Mouse (Mus musculus) adipocyte (in vitro differentiated cells): ENCODE data around the gene Hoxd12.

ENCODE experiments used
- DNase-seq: peaks from one replicate; pipeline ENCODE4 v3.0.0-alpha.2; 2016; ENCODE audit warnings: low spot score

The Hoxd12 gene

DNA sequence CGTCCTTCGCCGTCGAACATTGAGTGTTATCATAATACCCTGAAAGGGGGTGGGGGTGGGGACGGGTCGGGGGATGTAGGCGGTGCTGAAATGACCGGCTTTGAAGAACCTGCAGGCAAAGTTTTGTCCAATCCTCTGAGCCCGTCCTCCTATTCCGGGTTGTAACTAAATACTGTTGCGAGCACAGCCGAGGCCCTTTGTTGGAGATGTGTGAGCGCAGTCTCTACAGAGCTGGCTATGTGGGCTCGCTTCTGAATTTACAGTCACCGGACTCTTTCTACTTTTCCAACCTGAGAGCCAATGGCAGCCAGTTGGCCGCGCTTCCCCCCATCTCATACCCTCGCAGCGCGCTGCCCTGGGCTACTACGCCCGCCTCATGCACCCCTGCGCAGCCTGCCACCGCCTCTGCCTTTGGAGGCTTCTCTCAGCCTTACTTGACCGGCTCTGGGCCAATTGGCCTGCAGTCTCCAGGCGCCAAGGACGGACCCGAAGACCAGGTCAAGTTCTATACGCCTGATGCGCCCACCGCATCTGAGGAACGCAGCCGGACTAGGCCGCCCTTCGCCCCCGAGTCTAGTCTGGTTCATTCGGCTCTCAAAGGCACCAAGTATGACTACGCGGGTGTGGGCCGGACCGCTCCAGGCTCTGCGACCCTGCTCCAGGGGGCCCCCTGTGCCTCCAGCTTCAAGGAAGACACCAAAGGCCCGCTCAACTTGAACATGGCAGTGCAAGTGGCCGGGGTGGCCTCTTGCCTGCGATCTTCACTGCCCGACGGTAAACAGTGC, at the start of gene Hoxd12:
Gene Hoxd12, plus strand, starts transcription at position 133 of the 785 bp plus-strand sequence.
- no peak for DNase-seq

DNA sequence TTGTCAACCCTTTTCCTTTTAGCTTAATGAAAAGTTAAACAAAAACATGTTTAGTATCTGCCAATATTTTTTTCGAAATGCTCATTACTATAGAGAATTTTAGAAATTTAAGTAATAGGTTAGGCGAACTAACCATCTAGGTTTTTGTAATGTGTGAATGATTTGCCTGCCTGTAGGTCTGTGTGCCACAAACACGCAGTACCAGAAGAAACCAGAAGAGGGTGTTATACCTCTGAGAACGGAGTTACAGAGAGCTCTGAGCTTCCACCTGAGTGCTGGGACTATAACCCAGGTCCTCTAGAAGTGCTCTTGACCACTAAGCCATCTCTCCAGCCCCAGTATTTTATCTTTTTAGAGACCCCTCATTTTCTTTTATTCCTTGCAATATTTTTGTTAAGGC, 39.4 kb upstream of the Hoxd12 start:
- no peak for DNase-seq

DNA sequence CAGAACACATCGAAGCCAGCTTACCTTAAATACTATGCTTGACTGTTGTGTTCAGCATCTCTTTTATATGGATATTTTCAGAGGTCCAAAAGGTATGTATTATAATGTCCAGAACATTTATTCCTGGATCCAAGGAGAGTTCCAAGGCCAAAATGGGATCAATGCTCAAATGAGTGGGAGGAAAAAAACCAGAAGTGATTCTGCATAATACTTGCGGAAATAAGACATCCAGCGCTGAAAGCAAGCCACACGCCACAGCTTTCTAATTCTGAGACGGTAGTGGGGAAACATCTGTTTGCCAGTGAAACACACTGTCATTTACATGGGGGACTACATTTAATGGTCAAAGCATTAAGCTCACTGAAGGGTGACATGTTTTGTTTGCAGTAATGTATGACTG, 32.4 kb upstream of the Hoxd12 start:
- DNase-seq: no peak

DNA sequence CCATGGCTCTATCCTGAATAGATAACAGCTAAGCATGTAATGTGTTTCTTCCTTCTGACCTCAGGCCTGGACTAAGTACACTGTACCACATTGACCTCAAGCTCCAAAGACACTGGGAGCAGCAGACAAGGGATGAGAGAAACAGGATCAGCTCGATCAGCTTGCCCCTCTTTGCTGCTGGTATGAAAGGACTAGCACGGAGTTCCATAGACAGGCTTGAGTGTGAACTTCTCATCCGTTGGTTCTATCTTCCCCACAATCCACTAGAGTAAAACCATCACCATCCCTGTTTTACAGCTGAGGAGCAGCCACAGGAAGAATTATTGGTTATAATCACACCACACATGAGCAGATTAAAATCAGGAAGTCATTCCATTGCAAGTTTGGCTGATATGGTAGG, 29.2 kb upstream of the Hoxd12 start:
- DNase-seq: no peak

DNA sequence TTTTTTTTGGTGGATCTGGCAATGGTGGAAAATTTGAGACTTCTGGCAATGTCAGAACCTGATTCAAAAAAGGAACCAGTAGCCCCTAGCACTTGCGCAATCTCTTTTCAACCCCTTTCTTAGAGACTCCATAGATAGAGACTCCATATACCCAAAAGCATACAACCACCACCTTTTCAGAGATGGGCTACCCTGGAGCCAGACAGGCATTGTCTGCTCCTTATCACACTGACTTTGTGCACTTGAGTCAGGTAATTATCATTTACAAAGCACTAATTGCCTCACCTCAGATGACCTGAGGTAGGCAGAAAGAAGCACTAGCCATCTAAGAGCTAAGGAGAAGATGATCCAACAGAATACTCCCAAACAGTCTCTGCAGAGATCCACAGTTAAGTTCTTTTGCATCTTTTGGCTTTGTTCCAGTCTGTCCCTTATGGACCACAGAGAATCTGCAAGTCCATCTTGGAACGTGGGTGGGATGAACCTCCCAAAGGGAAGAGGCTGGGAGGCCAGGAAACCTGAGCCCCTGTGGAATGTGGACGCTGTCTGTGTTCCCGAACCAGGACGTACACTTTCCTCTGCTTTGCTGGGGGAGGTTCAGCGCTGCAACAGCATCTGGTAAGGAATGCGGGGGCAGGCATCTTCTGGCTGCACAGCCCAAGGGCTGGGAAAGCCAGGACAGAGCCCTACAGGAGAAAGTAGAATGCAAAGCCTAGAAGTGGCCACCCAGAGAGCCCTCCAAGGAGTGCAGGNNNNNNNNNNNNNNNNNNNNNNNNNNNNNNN, 27.5 kb upstream of the Hoxd12 start:
- no peak for DNase-seq

DNA sequence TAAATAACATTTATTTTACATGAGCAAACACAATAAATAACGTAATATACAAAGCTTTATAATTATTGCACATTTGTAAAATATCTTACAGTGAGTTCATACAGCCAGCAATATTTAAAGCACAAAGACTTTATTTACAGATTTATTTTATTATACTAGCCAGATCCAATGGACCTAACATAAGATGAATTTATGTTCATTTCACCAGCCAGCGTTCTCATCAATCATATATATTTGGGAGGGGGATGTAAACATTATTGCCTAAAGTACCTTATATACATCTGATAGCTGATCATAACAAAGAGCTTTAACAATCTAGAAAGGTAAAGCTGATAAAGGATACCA, 21.8 kb upstream of the Hoxd12 start:
- DNase-seq: no peak

DNA sequence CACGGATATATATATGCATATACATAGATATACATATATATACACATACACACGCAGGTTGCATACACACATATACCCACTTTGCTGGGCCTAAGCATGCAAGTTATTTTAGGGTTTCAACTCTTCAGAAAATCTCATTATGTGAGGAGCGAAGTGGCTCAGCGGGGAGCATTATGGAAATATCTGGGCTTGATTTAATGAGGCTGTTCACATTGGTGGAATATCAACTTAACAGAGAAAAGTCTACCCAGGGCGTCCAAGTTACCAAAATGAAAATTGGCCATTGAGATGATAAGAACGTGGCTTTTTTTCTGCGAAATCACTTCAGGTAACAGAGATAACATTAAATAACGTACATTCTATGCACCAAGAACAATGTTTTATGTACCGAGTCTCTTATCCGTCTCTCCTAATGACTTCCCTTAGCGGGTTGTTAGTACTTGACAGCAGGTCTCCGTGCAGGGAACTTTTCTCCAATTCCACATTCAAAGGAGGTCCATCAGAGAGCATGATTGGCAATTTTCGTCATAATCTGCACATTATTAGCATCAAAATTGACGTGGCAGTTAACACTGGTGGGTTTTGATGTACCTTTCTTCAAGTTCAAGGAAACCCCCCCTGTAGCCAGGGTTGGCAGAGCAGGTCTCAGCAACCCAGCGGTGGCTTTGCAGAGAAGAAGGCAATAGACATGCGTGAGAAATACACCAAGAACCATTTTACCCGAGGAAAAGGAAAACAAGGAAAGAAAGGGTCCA, 20.9 kb upstream of the Hoxd12 start:
- DNase-seq: no peak

DNA sequence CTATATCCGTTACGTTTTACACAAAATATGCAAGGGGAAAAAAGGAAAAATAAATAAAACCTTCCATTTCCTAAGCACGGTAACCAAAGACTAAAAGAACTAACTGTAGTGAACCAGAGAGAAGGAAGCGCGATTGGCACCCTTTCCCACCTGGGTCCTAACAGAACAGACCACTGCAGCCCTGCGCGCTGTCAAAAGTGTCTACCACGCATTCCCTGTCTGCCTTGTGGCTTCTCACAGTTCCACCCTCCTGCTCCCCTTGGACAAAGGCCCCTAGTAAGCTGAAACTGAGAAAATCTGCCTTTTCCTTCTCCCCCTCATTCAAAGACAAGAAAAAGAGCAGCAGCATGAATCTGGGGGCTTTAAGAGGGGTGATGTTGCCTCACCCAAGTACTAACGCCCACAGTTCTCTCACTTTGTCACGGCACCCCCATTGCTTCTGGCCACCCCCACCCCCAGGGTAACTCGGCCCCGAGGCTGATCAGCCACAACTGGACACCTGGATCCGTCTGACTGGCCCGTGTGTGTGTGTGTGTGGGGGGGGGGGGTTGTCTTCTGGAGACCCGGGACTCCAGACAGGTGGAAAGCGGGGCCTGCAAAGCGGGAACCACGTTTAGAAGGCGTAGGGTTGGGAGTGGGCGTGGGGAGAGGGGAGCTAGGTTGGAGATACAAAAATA, 19.9 kb upstream of the Hoxd12 start:
- DNase-seq: no peak

DNA sequence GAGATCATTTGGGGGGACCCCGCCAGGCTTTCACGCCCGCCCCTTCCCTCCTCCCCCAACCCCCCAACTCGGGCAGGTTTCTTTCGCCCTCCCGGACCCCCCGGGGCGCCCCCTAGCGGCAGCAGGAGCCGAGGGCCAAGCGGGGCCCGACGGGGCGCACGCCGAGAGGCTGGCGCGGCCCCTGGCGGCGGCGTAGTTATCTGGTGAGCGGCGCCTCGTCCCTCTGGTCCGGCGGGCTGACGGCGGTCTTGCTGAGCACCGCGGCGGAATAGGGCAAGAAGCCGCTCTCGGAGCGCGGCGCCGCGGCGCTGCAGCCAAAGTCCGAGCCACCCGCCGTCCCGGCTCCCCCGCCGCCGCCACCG, 19.4 kb upstream of the Hoxd12 start:
- no peak for DNase-seq

DNA sequence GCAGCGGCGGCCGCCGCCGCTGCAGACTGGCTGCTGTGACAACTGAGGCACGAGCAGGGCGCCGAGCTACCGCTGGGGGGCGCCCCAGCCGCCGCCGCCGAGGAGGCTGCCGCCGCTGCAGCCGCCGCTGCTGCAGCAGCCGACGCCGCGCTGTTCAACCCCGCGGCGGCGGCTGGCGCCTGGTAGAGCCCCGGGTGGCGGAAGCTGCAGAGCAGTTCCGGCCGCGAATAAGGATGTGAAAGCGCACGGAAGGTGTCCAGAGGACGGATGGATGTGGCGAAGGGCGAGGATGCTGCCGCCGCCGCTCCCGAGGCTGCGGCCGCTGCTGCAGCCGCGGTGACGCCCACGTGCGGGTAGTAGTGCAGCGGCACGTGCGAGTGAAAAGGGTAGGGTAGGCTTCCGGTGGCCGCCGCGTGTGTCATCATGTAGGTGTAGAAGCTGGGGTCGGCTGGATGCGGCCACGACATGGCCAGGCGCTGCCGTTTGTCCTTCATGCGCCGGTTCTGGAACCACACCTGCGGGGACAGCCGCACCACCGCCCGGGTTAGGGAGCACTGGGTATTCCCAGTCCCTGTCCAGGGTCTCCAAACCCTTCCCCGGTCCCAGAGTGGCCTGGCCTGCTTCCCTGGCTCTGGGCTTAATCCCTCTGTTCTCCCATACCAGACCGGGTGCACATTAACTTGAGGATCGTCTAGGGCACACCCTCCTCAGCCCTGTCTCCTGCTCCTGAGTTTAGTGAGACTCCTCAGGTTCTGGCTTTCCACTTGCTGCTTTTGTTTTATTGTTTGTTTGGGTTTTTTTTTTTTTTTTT, 18.8 kb upstream of the Hoxd12 start:
- DNase-seq: no peak

DNA sequence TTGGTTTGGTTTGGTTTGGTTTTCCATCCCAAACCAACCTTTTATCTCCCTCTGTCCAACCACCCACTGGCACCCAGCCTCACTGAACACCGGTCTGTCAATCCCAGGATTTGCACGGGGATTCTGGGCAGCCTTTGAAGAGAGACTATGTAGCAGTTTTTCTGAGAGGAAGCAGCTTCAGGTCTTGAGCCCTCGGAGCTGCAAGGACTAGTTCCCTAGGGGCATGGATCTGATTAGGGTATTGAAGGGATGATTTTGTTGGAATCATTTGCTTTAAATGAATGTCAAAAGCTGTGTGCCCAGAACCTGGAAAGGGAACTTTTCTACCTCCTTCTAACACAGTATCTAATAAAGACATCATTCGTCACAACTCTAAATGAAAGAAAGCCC, 18.2 kb upstream of the Hoxd12 start:
- no peak for DNase-seq

DNA sequence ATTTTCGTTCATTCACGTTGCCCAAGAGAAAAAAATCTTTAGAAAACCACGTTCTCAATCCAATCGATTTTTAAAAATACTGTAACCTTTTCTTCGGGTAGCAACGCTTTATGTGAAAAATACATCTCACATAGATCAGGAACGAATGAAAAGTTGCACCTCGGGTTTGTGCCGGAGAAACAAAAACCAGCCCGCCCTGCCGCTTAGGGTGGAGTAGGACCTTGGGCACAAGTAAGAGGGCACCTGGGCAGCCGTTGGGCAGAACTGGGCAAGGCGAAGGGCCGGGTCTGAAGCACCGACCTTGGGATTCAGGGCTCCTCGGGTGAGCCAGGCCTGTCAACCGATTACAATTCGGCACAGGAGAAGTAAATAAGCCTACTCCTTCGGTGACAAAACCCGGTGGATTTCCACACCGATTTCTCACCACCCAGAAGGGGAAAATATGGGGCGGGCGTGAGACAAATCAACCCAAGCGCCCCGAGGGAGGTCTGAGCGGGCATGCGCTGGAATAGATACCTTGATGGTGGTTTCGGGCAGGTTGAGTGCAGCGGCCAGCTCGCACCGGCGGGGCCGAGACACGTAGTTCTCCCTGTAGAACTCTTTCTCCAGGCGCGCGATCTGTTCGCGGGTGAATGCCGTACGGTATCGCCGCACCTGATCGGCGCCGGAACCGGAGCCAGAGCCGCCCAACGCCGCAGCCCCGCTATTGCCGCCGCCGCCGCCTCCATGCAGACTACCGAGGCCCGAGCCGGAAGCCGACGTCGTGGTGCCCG, 17.4 kb upstream of the Hoxd12 start:
- no peak for DNase-seq

DNA sequence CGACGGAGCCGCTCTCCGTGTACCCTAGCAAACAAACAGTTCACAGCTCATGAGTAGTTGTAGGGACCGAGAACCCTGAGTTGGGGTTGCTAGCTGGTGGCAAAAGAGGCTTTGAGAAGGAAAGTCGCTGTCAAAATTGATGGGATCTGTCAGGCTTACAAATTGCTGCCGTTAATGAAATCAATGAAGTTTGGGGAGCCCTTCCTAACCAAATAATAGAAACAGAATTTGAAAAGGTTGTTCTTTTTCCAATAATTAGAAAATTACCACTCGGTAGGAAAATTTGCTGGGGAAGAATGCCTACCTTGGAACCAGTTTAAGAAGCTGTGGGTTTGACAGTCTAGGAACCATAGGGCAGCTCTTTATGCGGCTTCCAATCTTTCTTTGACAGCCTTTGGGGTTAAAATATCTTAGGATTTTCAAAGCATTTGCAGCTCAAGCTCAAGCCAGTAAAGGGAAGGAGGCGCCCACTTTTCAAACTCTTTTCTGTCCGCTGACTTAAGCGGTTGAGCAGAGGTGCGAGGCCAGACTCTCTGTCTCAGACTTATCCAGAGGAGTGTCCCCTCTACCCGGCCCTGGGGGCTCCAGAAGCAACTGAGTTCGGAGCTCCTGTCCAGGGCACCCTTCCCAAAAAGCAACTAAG, 16.7 kb upstream of the Hoxd12 start:
- no peak for DNase-seq

DNA sequence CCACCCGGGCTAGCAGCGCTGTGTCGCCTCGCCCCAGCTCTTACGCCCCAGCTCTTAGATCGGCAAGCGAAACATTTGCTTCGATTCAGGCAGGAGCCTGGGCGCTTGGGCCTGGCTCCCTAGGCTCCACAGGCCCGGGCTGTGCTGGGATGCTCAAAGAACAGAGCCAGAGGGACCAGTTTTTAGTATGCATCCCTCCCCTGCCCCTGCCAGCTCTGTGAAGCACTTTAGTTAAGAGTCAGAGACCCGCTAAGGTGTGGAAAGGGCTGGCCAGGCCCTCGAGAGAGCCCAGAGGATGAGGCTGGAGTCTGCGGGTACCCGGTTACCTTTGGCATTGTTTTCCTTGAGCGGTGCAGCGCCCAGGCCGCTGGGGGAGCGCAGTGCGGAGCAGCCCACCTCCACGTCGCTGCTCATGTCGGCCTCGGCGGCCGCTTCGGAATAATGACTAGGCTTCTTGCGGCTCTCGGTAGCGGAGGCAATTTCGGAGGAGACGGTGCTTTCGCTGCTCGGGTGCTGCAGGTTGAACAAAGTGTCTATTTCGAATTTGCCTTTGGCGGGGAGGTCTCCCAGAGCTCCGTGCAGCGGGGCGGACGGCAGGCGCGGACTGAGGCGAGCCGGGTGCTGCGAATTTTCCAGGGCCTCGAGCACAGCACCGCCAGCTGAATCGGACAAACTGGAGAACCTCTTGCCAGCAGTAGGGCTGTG, 16.0 kb upstream of the Hoxd12 start:
- DNase-seq: no peak

DNA sequence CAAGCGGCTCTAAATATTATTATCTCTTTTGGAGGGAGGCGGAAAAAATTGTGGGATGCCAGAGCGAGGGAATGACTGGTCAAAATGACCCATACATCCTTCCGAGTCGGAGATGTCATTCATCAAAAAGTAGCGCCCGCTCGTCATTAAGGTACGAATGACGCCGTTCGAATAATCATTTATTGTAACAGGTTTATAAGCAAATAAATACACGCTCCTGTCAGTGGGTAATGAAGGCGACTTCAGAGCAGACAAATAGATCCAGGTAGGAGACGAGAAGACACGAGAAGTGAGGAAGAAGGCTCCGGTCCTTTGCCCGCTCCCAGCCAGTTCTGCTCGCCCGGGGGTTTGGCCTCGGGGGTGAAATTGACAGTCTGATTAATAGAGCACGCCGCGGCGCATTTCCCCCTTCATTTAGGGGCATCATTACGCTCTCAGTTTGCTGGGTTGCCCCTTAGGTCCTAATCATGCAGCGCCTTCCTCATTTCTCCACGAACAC, 15.3 kb upstream of the Hoxd12 start, which contains the start of gene Evx2:
Gene Evx2, minus strand, starts transcription at position 51 of the 499 bp plus-strand sequence.
- DNase-seq: no peak

DNA sequence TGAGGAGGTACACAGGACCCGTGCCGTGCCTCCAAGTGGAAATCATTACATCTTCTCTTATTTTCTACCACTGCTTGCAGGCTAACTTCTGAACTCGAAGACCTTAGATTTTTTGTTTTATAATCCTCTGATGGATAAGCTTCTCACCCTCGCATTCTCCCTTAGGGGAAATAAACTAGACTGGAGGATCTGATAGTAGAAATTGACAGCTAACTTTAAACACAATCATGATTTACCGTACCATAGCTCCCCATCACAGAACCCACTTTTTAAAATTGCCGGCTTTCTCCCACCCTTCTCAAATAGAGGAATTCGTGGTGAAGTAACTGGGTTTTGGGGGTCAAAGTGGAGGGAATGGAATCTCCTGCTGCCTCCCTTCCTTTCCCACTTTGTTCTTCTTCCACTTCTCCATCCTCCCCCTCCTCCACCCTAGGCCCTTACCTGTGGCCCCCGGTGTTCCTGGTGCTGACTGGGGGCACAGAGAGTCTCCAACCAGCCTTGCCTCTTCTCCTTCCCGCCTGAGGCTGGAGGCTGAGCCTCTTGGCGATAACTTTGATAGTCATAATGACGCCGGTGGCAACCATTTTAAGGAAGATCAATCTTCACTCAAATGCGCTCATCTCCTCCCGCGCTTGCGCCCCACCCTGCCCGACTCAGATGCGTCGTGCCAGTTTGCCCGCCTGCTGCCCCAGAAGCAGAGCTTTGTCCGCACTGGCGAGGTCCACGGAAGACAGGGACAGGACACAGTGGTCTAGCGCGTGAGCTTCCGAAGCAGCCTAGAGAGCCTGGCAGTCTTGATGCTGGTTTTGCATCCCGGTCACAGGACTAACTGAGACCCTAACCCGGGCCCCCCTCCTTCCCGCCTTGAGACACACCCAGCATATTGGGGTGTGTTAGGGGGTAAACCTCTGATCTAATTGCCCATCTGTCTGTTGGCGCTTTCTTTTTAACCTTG, 14.1 kb upstream of the Hoxd12 start:
- DNase-seq: no peak

DNA sequence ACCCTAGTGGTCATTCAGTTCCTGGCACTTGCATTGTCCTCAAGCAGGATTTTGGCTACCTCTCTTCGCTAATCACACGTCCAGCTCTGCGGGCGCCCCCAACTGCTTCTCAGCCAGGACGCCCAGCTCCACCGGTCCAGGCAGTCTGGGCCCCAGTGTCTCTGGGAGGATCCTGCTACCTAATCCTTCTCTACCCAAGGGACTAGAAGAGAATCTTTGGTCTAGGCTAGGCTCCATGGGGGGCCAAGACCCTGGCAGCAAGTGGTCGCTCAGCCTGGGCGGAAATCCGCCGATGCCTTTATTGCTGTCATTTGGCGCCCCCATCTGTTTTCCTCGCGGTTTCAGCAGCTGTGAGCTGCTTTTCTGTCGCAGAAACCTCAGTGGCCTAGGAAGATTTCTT, 13.1 kb upstream of the Hoxd12 start:
- peak; percentile 26 for DNase-seq

DNA sequence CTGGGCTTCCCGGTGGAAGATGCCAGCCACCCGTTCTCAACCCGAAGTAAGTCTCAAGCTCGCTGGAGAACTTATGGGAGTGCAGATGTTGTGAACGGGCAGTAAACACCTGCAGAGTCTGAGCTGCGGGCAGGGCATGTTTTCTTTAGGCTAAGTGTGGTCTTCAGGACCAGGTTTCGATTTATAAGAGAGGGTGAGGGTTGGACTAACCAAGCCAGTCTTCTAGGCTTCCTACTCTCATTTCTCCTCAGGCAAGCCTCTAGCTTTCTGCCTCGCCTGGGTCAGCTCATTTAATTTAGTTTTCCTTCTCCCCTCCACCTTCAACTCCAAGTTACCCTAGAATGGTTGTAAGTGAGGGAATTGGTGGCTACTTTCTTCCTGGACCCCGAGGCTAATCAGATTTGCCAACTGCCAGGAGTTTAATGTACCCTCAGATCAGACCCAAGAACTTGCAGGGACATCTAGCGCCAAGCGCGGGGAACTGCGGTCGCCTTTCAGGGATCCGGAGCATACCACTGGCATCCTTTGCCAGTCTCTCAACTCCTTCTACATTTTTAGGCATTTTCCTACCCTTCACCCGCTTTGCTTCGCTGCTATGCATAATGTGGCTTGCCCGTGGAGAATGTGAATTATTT, 11.4 kb upstream of the Hoxd12 start:
- DNase-seq: peak; percentile 65
